Mouse (Mus musculus): ENCODE data around the gene Arhgap10. TPM values are rescaled to one million over a fixed set of nuclear protein-coding genes. Genes with fewer than 3 reads are reported as not detected.

Gene Arhgap10
- total RNA-seq, 2 experiments from 2014 or later = 15.8 to 20.1 TPM

- DNase-seq (ENCODE audit: low spot score in 2 of 2) = peak; percentile 57 to 74
Observed at GRCm38 (mm10) chr8:77490095-77490781, 27.5 kb downstream of the Arhgap10 start.

GRCm38 (mm10) chr8:77489235-77489634 lies 28.5 kb downstream of the Arhgap10 start:
- intact Hi-C loops (cut with DNase I) = no loop called here
- DNase-seq (ENCODE audit: low spot score in 2 of 2) = no peak

More at GRCm38 (mm10) chr8:77490095-77490781, 27.5 kb downstream of the Arhgap10 start:
- intact Hi-C loops (cut with DNase I) = no loop called here

GRCm38 (mm10) chr8:77488215-77488606 lies 29.5 kb downstream of the Arhgap10 start:
- no peak for DNase-seq (ENCODE audit: low spot score in 2 of 2)
- intact Hi-C loops (cut with DNase I) = no loop called here

- DNase-seq (ENCODE audit: low spot score in 2 of 2) = no peak
- intact Hi-C loops (cut with DNase I) = no loop called here
Observed at GRCm38 (mm10) chr8:77487590-77488214, 30.1 kb downstream of the Arhgap10 start.

GRCm38 (mm10) chr8:77486749-77487148 lies 31.0 kb downstream of the Arhgap10 start:
- no peak for DNase-seq (ENCODE audit: low spot score in 2 of 2)
- intact Hi-C loops (cut with DNase I) = no loop called here

GRCm38 (mm10) chr8:77484817-77485216 lies 32.9 kb downstream of the Arhgap10 start:
- DNase-seq (ENCODE audit: low spot score in 2 of 2) = no peak

GRCm38 (mm10) chr8:77484266-77484665 lies 33.5 kb downstream of the Arhgap10 start:
- DNase-seq (ENCODE audit: low spot score in 2 of 2) = no peak
- intact Hi-C loops (cut with DNase I) = no loop called here

More at GRCm38 (mm10) chr8:77484817-77485216, 32.9 kb downstream of the Arhgap10 start:
- intact Hi-C loops (cut with DNase I) = no loop called here

- no peak for DNase-seq (ENCODE audit: low spot score in 2 of 2)
- intact Hi-C loops (cut with DNase I) = no loop called here
Observed at GRCm38 (mm10) chr8:77483676-77484075, 34.1 kb downstream of the Arhgap10 start.

GRCm38 (mm10) chr8:77481791-77482190 lies 36.0 kb downstream of the Arhgap10 start:
- no peak for DNase-seq (ENCODE audit: low spot score in 2 of 2)
- intact Hi-C loops (cut with DNase I) = no loop called here

- intact Hi-C loops (cut with DNase I) = no loop called here
Observed at GRCm38 (mm10) chr8:77479995-77480394, 37.8 kb downstream of the Arhgap10 start.

GRCm38 (mm10) chr8:77478913-77479273 lies 38.9 kb downstream of the Arhgap10 start:
- no peak for DNase-seq (ENCODE audit: low spot score in 2 of 2)
- intact Hi-C loops (cut with DNase I) = no loop called here

More at GRCm38 (mm10) chr8:77479995-77480394, 37.8 kb downstream of the Arhgap10 start:
- no peak for DNase-seq (ENCODE audit: low spot score in 2 of 2)

- intact Hi-C loops (cut with DNase I) = no loop called here
- no peak for DNase-seq (ENCODE audit: low spot score in 2 of 2)
Observed at GRCm38 (mm10) chr8:77478155-77478912, 39.4 kb downstream of the Arhgap10 start.

- intact Hi-C loops (cut with DNase I) = no loop called here
- DNase-seq (ENCODE audit: low spot score in 2 of 2) = no peak
Observed at GRCm38 (mm10) chr8:77477684-77478083, 40.1 kb downstream of the Arhgap10 start.

GRCm38 (mm10) chr8:77474614-77475013 lies 43.1 kb downstream of the Arhgap10 start:
- intact Hi-C loops (cut with DNase I) = no loop called here
- DNase-seq (ENCODE audit: low spot score in 2 of 2) = no peak

GRCm38 (mm10) chr8:77473773-77474172 lies 44.0 kb downstream of the Arhgap10 start:
- no peak for DNase-seq (ENCODE audit: low spot score in 2 of 2)

GRCm38 (mm10) chr8:77473373-77473772 lies 44.4 kb downstream of the Arhgap10 start:
- intact Hi-C loops (cut with DNase I) = no loop called here
- no peak for DNase-seq (ENCODE audit: low spot score in 2 of 2)

More at GRCm38 (mm10) chr8:77473773-77474172, 44.0 kb downstream of the Arhgap10 start:
- intact Hi-C loops (cut with DNase I) = no loop called here

- intact Hi-C loops (cut with DNase I) = no loop called here
- DNase-seq (ENCODE audit: low spot score in 2 of 2) = no peak
Observed at GRCm38 (mm10) chr8:77461392-77461791, 56.4 kb downstream of the Arhgap10 start.

- no peak for DNase-seq (ENCODE audit: low spot score in 2 of 2)
- intact Hi-C loops (cut with DNase I) = no loop called here
Observed at GRCm38 (mm10) chr8:77460363-77460762, 57.4 kb downstream of the Arhgap10 start.

GRCm38 (mm10) chr8:77459696-77460095 lies 58.1 kb downstream of the Arhgap10 start:
- DNase-seq (ENCODE audit: low spot score in 2 of 2) = no peak
- intact Hi-C loops (cut with DNase I) = no loop called here

GRCm38 (mm10) chr8:77458575-77458974 lies 59.2 kb downstream of the Arhgap10 start:
- DNase-seq (ENCODE audit: low spot score in 2 of 2) = no peak
- intact Hi-C loops (cut with DNase I) = no loop called here

All from left cerebral cortex, postnatal 14 days (tissue).